Mouse (Mus musculus) midbrain, embryonic 14.5 days (tissue): ENCODE results near the gene Il1r1. TPM values are rescaled to one million over a fixed set of nuclear protein-coding genes. Genes with fewer than 3 reads are reported as not detected.

Experiments used
- ATAC-seq: fragments of 200-750 bp; cut with Nextera tagmentation; 2 replicates; pipeline ENCODE4 v1.8.0; 2017; ENCODE audit warnings: moderate number of reproducible peaks, moderate library complexity; ENCODE audit not compliant: low FRiP score, low TSS enrichment
- DNase-seq: peaks from one replicate; pipeline ENCODE4 v3.0.0-alpha.2; 2015
- H3K27ac ChIP-seq: fragments of 300-500 bp; sonication (generic); replicated peaks from 2 replicates; pipeline ENCODE4 v1.5.1; 2014; ENCODE audit warnings: mild to moderate bottlenecking, low read depth, low read length, moderate library complexity
- H3K27me3 ChIP-seq: fragments of 300-500 bp; sonication (generic); 2 replicates; pipeline ENCODE4 v1.6.1; 2014; ENCODE audit warnings: low read length, control low read depth, mixed read lengths; ENCODE audit not compliant: control insufficient read depth, insufficient read depth
- H3K36me3 ChIP-seq: fragments of 300-500 bp; sonication (generic); 2 replicates; pipeline ENCODE4 v1.6.1; 2014; ENCODE audit warnings: low read length, control low read depth; ENCODE audit not compliant: control insufficient read depth, insufficient read depth
- H3K4me1 ChIP-seq: fragments of 300-500 bp; sonication (generic); 2 replicates; pipeline ENCODE4 v1.6.1; 2014; ENCODE audit warnings: mild to moderate bottlenecking, antibody characterized with exemption, low read length, control low read depth; ENCODE audit not compliant: control insufficient read depth, insufficient read depth
- H3K4me2 ChIP-seq: fragments of 300-500 bp; sonication (generic); 2 replicates; pipeline ENCODE4 v1.6.1; 2014; ENCODE audit warnings: mild to moderate bottlenecking, low read length, moderate library complexity
- H3K4me3 ChIP-seq: fragments of 300-500 bp; sonication (generic); replicated peaks from 2 replicates; pipeline ENCODE4 v1.5.1; 2014; ENCODE audit warnings: low read depth, low read length
- H3K9ac ChIP-seq: fragments of 300-500 bp; sonication (generic); replicated peaks from 2 replicates; pipeline ENCODE4 v1.6.1; 2014; ENCODE audit warnings: mild to moderate bottlenecking, low read length, moderate library complexity
- H3K9me3 ChIP-seq: fragments of 300-500 bp; sonication (generic); 2 replicates; pipeline ENCODE4 v1.6.1; 2016; ENCODE audit warnings: low read length, control low read depth, mixed read lengths; ENCODE audit not compliant: control insufficient read depth
- WGBS: fragments of 180-500 bp; shearing (Covaris S2); extraction: QIAGEN DNeasy Blood & Tissue Kit; methylation state at CpG from one replicate; pipeline ENCODE4 v1.1.7; 2014; 5-methylcytosine and 5-hydroxymethylcytosine counted together
- polyA plus RNA-seq: library from polyadenylated mRNA; unstranded; fragments of >200 nt; fragmentation: Nextera tagmentation; extraction: Ambion mirVana; gene quantifications from 2 replicates; pipeline ENCODE4 v1.2.1, GENCODE M21; 2014

Il1r1 gene
- polyA plus RNA-seq, 1 experiment from 2014 or later = 0.79 TPM

DNA sequence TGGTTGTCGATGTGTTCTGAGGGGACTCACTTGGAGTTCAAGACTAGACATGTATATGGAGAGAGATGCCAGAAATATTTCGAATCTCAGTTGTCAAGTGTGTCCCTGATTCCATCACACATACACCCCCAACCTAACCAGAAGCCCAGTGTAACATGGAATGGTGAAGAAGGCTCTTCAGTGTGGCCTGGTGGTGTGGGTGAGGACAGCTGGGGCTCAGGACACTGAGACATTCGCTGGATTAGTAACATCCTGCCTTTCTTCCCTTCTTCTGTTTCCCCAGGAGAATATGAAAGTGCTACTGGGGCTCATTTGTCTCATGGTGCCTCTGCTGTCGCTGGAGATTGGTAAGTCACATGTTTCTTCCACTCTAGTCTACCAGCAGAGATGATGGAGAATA is 57.1 kb downstream of the Il1r1 start:
- WGBS = 80% methylated on average over 4 of the region's 4 CpGs
- DNase-seq = no peak

DNA sequence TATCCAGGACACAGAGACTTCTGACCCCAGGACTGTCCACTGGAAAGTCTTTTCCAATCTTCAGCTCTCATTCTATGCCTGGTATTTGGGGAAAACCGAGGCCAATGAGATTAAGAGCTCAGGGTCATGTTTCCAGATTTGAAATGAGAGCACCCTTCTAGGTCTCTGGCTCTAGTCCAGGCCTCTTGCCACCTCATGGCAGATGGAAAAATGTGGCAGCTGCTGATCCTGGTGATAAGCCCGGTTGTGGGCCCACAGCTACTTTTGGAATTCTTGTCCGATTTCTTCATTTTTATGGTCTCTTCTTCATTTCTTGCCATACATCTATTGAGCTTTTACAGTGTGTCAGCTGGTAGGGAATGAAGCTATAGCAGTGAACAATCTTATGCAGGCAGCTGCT is 57.5 kb downstream of the Il1r1 start:
- Histone ChIP-seq H3K27me3 (no peaks in the 10 kb centered on the region), H3K27ac (no peak overlapping the region), H3K4me3 (no peak overlapping the region), H3K9me3 (no peaks in the 10 kb centered on the region), H3K9ac (no peak overlapping the region), H3K4me1 (no peaks in the 10 kb centered on the region), H3K36me3 (no peaks in the 10 kb centered on the region), H3K4me2 (no peak overlapping the region)
- ATAC-seq (no peak), DNase-seq (no peak)
- WGBS = 83% methylated on average over 3 of the region's 3 CpGs

More for the DNA sequence above, 57.1 kb downstream of the Il1r1 start:
- no peak for ATAC-seq
- H3K9ac ChIP-seq = no peak overlapping the region
- no peak overlapping the region for H3K27ac ChIP-seq
- H3K4me3 ChIP-seq = no peak overlapping the region
- no peaks in the 10 kb centered on the region for H3K4me1 ChIP-seq
- H3K9me3 ChIP-seq = no peaks in the 10 kb centered on the region
- H3K36me3 ChIP-seq = no peaks in the 10 kb centered on the region
- H3K27me3 ChIP-seq = no peaks in the 10 kb centered on the region
- no peak overlapping the region for H3K4me2 ChIP-seq

DNA sequence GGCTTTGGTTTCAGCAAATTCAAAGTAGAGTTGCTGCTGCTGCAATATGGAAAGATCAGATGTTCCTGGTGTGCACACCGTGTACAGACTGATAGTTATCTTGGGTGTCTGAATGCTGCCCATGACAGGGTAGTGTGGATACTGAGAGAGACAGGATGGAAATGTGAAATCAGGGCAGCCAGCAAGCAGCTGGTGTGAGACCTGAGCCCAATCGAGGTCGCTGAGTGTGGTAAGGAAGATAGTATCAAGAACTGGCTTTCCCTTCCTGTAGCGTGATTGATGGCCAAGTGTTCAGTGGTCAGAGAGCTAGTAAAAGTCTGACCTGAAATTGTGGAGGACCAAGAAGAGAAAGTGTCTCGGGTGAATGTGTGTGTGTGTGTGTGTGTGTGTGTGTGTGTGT is 59.1 kb downstream of the Il1r1 start:
- Histone ChIP-seq H3K4me1 (no peaks in the 10 kb centered on the region), H3K9ac (no peak overlapping the region), H3K27ac (no peak overlapping the region), H3K4me3 (no peak overlapping the region), H3K27me3 (no peaks in the 10 kb centered on the region), H3K36me3 (no peaks in the 10 kb centered on the region), H3K4me2 (no peak overlapping the region), H3K9me3 (no peaks in the 10 kb centered on the region)
- DNase-seq (no peak), ATAC-seq (no peak)
- WGBS = 89% methylated on average over 5 of the region's 5 CpGs

DNA sequence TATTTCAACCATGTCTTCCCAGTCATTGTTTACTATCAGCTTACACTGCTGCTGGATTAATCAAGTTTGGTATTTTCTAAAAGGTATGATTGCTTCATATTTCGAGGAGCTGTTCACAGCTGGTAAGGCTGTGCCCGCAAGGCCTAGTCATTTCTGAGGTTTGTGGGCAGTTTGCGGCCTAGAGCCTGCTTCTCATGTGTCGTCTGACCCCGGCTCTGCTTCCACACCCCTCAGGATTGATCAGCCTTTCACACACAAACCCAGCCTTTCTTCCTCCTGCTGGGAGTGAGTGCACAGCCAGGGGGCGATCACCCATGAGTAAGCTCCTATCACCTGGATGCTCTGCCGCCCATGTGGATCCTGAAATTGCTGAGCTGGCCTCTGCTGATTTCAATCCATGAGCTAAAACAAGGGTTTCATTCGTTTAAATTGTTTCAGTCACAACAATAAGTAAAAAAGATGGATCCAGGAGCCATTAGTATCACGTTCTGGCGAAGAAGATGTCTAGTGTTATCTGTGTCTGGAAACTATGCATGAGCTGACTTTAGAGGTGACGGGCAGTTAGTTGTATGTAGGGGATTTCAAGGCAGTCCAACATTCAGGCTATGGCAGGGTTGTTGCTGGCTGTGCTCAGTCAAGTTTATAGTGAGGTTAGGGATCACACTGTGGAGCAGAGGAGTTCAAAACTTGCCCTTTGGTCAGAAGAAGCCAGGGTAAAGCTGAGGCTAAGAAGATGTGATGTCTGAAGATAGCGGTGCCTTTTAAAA is 65.8 kb downstream of the Il1r1 start:
- Histone ChIP-seq H3K4me1 (no peaks in the 10 kb centered on the region), H3K36me3 (no peaks in the 10 kb centered on the region), H3K9ac (no peak overlapping the region), H3K4me2 (no peak overlapping the region), H3K4me3 (no peak overlapping the region), H3K27ac (no peak overlapping the region), H3K27me3 (no peaks in the 10 kb centered on the region), H3K9me3 (no peaks in the 10 kb centered on the region)
- no peak for ATAC-seq
- 73% methylated on average over 12 of the region's 12 CpGs for WGBS
- DNase-seq = no peak

DNA sequence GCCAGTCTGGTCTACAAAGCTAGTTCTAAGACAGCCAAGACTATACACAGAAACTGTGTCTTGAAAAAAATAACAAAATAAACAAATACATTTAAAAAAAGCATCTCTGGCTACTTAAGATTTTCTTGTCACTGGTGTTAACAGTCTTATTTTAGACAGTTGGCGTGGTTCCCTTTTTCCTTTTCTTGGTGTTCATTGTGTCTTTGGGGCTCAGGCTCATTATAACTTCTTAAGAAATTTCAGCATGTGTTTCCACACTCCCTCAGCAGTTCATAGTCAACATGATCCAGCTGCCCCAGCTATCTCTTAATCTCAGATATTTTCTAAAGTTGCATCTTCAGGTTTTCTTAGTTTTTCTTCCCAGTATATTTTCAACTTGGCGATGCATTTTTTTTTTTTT is 67.4 kb downstream of the Il1r1 start:
- Histone ChIP-seq H3K27me3 (no peaks in the 10 kb centered on the region), H3K4me1 (no peaks in the 10 kb centered on the region), H3K27ac (no peak overlapping the region), H3K4me2 (no peak overlapping the region), H3K36me3 (no peaks in the 10 kb centered on the region), H3K9ac (no peak overlapping the region), H3K4me3 (no peak overlapping the region), H3K9me3 (no peaks in the 10 kb centered on the region)
- ATAC-seq = no peak
- 98% methylated on average over 2 of the region's 2 CpGs for WGBS
- no peak for DNase-seq

DNA sequence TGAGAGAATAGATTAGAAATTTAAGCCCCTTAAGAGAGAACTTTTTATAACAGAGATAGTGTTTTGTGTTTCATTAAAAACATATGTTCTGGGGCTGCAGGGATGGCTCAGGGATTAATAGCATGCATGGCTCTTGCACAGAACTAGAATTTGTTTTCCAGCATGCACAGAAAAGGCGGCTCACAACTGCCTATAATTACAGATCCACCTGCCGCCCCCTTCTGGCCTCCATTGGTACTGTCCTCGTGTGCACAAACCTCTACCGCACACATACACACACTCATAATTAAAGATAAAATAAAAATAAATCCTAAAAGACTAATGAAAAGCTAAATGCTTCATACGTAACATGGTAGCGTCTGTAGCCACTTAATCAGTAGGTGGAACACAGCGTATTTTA is 69.0 kb downstream of the Il1r1 start:
- Histone ChIP-seq H3K27me3 (no peaks in the 10 kb centered on the region), H3K4me3 (no peak overlapping the region), H3K9me3 (no peaks in the 10 kb centered on the region), H3K4me2 (no peak overlapping the region), H3K9ac (no peak overlapping the region), H3K4me1 (no peaks in the 10 kb centered on the region), H3K36me3 (no peaks in the 10 kb centered on the region), H3K27ac (no peak overlapping the region)
- 94% methylated on average over 7 of the region's 7 CpGs for WGBS
- DNase-seq (no peak), ATAC-seq (no peak)

DNA sequence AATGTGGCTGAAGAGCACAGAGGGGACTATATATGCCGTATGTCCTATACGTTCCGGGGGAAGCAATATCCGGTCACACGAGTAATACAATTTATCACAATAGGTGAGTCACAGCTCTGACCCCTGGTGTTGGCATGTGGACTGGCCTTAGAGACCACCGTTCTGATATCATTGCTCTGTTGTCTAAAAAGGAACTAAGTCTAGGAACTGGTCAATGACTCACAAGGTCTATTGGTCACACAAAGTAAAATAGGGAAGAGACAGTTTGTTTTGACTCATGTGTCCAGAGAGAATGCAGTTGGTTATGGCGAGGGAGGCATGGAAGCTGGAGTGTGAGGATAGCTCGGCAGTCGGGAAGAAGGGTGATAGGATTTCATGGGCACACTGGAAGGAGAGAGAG is 69.9 kb downstream of the Il1r1 start:
- no peaks in the 10 kb centered on the region for H3K4me1 ChIP-seq
- no peaks in the 10 kb centered on the region for H3K36me3 ChIP-seq
- no peak for DNase-seq
- no peak overlapping the region for H3K27ac ChIP-seq
- H3K9ac ChIP-seq = no peak overlapping the region
- no peaks in the 10 kb centered on the region for H3K27me3 ChIP-seq
- no peak for ATAC-seq
- WGBS = 90% methylated on average over 9 of the region's 9 CpGs
- H3K4me3 ChIP-seq = no peak overlapping the region
- no peaks in the 10 kb centered on the region for H3K9me3 ChIP-seq
- no peak overlapping the region for H3K4me2 ChIP-seq

DNA sequence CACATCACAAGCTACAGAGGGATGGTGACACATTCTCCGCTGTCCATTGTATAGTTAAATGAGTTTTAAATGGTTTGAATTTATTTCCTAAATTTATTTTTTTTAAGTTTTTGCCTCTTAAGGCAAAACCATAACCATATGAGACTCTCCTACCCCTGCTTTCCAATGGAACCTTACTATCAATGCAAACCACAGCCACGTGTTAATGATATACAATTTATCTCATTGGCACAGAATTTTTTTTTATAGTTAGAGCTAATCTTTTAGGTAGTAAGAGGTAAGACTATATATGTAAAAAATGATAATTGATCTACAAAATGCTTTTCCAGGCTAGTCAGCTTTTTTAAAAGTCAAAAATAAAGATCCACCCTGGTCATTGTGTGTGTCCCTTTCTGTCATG is 73.2 kb downstream of the Il1r1 start:
- no peaks in the 10 kb centered on the region for H3K36me3 ChIP-seq
- H3K4me2 ChIP-seq = no peak overlapping the region
- WGBS = 93% methylated on average over 2 of the region's 2 CpGs
- no peak overlapping the region for H3K9ac ChIP-seq
- no peak overlapping the region for H3K4me3 ChIP-seq
- no peaks in the 10 kb centered on the region for H3K9me3 ChIP-seq
- no peak for ATAC-seq
- H3K4me1 ChIP-seq = no peaks in the 10 kb centered on the region
- DNase-seq = no peak
- no peak overlapping the region for H3K27ac ChIP-seq
- no peaks in the 10 kb centered on the region for H3K27me3 ChIP-seq

DNA sequence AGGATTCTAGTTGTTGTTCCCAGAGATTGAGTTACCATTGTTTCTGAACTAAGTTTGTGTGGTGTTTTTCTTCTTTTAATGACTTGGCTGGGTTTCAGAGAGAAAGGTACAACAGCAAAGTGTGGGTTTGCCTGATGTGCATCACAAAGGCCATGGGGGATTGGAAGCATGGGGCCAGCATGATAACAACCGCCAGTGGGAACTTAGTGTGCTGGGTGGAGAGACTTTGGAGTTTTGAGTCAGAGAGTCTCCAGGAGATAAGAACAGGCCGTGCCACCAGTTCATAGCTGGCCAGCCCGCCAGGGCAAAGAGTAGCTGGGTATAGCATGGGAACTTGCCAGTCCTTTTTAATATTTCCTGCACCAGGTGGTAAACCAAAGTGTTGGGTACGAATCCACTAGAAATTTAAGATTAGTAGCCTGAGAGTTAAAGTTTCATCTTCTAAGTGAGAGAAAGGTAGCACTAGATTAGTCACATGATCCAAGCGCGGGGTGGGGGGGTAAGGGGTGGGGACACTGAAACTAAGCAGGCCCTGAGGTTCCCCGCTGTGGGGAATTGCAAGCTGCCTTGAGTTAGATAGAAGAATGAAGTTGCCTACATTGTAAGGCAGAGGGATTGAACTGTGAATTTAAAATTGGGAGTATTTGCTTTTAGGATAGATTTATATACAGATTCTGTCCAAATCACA is 78.4 kb downstream of the Il1r1 start:
- H3K4me1 ChIP-seq = no peaks in the 10 kb centered on the region
- no peaks in the 10 kb centered on the region for H3K27me3 ChIP-seq
- no peak for ATAC-seq
- WGBS = 61% methylated on average over 7 of the region's 7 CpGs
- no peaks in the 10 kb centered on the region for H3K36me3 ChIP-seq
- no peak for DNase-seq
- H3K9me3 ChIP-seq = no peaks in the 10 kb centered on the region
- H3K9ac ChIP-seq = no peak overlapping the region
- H3K4me3 ChIP-seq = no peak overlapping the region
- H3K27ac ChIP-seq = no peak overlapping the region
- H3K4me2 ChIP-seq = no peak overlapping the region
